Mouse (Mus musculus) limb, embryonic 12.5 days (tissue): ENCODE measurements at regions not wholly inside any gene's neighbourhood (a gene's known extent, or its start where the extent isn't known, plus 50 kb on each side); places are given as distances from the start of the nearest gene placed in this dataset.

Experiments
- ATAC-seq: fragments of 200-750 bp; cut with Nextera tagmentation; 2 replicates; pipeline ENCODE4 v1.8.0; 2017; ENCODE audit warnings: low read depth, moderate TSS enrichment; ENCODE audit not compliant: insufficient number of reproducible peaks, insufficient read depth, low FRiP score, low TSS enrichment
- H3K27ac ChIP-seq: fragments of 300-500 bp; sonication (generic); 2 replicates; pipeline ENCODE4 v1.5.1; 2016; ENCODE audit warnings: mild to moderate bottlenecking, moderate library complexity
- H3K27me3 ChIP-seq: fragments of 300-500 bp; sonication (generic); 2 replicates; pipeline ENCODE4 v1.6.1; 2016; ENCODE audit warnings: mild to moderate bottlenecking, moderate library complexity
- H3K36me3 ChIP-seq: fragments of 300-500 bp; sonication (generic); 2 replicates; pipeline ENCODE4 v1.6.1; 2016; ENCODE audit warnings: mild to moderate bottlenecking, moderate library complexity
- H3K4me1 ChIP-seq: fragments of 300-500 bp; sonication (generic); replicated peaks from 2 replicates; pipeline ENCODE4 v1.6.1; 2016
- H3K4me2 ChIP-seq: fragments of 300-500 bp; sonication (generic); 2 replicates; pipeline ENCODE4 v1.6.1; 2016; ENCODE audit warnings: mild to moderate bottlenecking, moderate library complexity
- H3K4me3 ChIP-seq: fragments of 300-500 bp; sonication (generic); replicated peaks from 2 replicates; pipeline ENCODE4 v1.5.1; 2016; ENCODE audit warnings: mild to moderate bottlenecking
- H3K9ac ChIP-seq: fragments of 300-500 bp; sonication (generic); replicated peaks from 2 replicates; pipeline ENCODE4 v1.6.1; 2016; ENCODE audit warnings: mild to moderate bottlenecking, moderate library complexity
- H3K9me3 ChIP-seq: fragments of 300-500 bp; sonication (generic); 2 replicates; pipeline ENCODE4 v1.6.1; 2016; ENCODE audit warnings: mild to moderate bottlenecking, moderate library complexity
- WGBS: fragments of 180-500 bp; shearing (Covaris S2); methylation state at CpG from one replicate; pipeline ENCODE4 v1.1.7; 2016; 5-methylcytosine and 5-hydroxymethylcytosine counted together

DNA sequence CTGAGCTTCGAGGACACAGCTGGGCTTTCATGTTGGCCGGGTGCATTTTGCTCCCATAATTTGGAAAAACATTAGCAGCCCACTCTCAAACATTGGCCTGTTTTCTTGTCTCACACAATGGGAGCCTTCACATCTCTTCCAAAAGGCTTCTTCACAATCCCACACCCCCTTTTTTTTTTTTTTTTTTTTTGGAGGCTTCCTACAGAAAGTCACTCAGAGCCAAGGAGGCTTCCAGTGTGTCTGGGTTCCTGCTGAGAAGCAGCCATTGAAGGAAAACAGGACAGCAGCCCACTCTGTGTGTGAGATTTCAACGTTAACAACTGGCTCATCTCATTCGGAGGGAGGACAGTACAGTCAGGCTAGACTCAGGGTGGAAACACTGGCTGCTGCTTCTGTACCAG, 120.8 kb upstream of the Gm17728 start:
- 54% methylated on average over 4 of the region's 4 CpGs for WGBS
- no peak overlapping the region for H3K27ac ChIP-seq
- no peak overlapping the region for H3K9ac ChIP-seq
- H3K4me1 ChIP-seq: 0 out of 2 replicates have a peak, but pooled peaks cover 5% of the 10 kb centered on the region
- no peak overlapping the region for H3K4me2 ChIP-seq
- no peaks in the 10 kb centered on the region for H3K9me3 ChIP-seq
- no peak overlapping the region for H3K4me3 ChIP-seq
- no peaks in the 10 kb centered on the region for H3K36me3 ChIP-seq
- H3K27me3 ChIP-seq: no peaks in the 10 kb centered on the region
- no peak for ATAC-seq

- no peak overlapping the region for H3K4me3 ChIP-seq
- 42% methylated on average over 2 of the region's 2 CpGs for WGBS
- no peaks in the 10 kb centered on the region for H3K9me3 ChIP-seq
- H3K4me2 ChIP-seq: no peak overlapping the region
- H3K4me1 ChIP-seq: no peaks in the 10 kb centered on the region
- H3K27me3 ChIP-seq: no peaks in the 10 kb centered on the region
- no peak overlapping the region for H3K27ac ChIP-seq
- ATAC-seq: no peak
- H3K36me3 ChIP-seq: no peaks in the 10 kb centered on the region
- no peak overlapping the region for H3K9ac ChIP-seq
Observed at GRCm38 (mm10) chr17:9308507-9308906, 113.4 kb upstream of the Gm17728 start.

DNA sequence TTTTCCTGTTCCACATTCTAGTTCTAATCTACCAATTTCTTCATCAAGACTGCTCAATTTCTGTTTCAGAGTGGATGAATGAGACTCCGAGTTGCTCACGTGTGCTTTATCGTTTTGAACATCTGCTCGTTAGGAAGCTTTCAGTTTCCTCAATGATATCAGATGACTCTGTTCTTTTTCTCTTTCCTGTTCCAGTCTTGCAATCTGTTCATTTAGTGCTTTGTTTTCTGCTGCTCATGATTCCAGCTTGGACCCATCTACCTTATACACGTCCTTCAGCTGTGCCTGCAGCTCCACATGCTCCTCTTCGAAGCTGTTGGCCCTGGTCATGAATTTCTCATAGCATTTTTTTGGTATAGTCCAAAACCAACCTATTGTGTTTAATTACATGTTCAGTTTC, 99.1 kb upstream of the Gm17728 start:
- Histone ChIP-seq H3K4me2 (no peak overlapping the region), H3K27me3 (no peaks in the 10 kb centered on the region), H3K9ac (no peak overlapping the region), H3K27ac (no peak overlapping the region), H3K4me3 (no peak overlapping the region), H3K36me3 (no peaks in the 10 kb centered on the region), H3K9me3 (no peaks in the 10 kb centered on the region), H3K4me1 (no peaks in the 10 kb centered on the region)
- ATAC-seq: no peak
- WGBS: 71% methylated on average over 6 of the region's 6 CpGs

GRCm38 (mm10) chr17:9328886-9329455, 92.9 kb upstream of the Gm17728 start:
- ATAC-seq: no peak
- WGBS: 86% methylated on average over 4 of the region's 4 CpGs
- no peaks in the 10 kb centered on the region for H3K9me3 ChIP-seq
- H3K4me1 ChIP-seq: no peaks in the 10 kb centered on the region
- no peaks in the 10 kb centered on the region for H3K36me3 ChIP-seq
- no peak overlapping the region for H3K27ac ChIP-seq
- no peak overlapping the region for H3K9ac ChIP-seq
- no peak overlapping the region for H3K4me3 ChIP-seq
- H3K27me3 ChIP-seq: no peaks in the 10 kb centered on the region
- no peak overlapping the region for H3K4me2 ChIP-seq

GRCm38 (mm10) chr17:9357572-9358159, 64.2 kb upstream of the Gm17728 start:
- Histone ChIP-seq H3K9me3 (no peaks in the 10 kb centered on the region), H3K4me2 (no peak overlapping the region), H3K36me3 (no peaks in the 10 kb centered on the region), H3K9ac (no peak overlapping the region), H3K27ac (no peak overlapping the region), H3K27me3 (no peaks in the 10 kb centered on the region), H3K4me3 (no peak overlapping the region), H3K4me1 (no peaks in the 10 kb centered on the region)
- ATAC-seq: no peak
- 95% methylated on average over 5 of the region's 5 CpGs for WGBS
